Mouse (Mus musculus) right cerebral cortex, adult 2 months (tissue): ENCODE results near the gene Aldh3b1.
"Not testable (repeated sequence)": the region's sequence is repeated elsewhere in the genome, so short reads cannot be mapped to it uniquely, and the experiment has no call there.

ENCODE experiments used
- DNase-seq, 2 experiments: peaks; one replicate each; pipeline ENCODE4 v3.0.0; 2021 to 2022; ENCODE audit warnings: low spot score in 2 of 2

Aldh3b1 gene

DNA sequence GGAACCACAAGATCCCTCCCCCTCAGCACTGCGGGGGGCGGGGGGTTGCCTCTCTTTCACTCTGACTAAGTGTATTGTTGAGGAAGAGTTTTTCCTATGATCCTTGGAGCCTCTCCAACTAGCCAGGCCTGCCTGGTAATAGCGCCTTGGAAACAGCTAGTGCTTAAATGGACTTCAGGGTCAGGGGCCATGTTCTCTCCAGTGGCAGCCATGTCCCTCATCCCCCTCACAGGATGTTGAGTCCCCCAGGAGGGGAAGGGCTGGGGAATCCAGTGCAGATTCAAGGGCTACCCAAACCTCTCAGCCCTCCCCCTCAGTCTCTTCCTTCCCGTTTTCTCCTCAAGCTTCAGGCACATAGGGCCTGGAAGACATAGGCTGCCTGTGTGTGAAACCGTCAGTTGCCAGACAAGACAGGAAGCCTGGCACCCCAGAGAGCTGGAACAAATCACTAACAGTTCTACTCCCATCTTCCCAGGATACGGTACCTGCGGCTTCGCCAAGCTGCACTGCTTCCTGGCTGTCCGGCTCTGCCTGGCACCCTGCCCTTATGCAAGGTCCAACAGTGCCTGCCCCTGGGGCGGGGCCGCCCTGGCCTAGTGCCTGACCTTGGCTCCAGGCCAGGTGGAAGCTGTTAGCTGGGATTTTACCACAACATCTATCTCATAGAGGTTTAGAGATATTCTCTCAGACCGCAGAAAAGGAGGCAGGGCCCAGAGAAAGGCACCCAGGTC, at the start of gene Aldh3b1:
Aldh3b1 (minus strand) TSS at position 598 of the 731 bp plus-strand sequence.
- DNase-seq: peak in 1 of 2 experiments; percentile 56

DNA sequence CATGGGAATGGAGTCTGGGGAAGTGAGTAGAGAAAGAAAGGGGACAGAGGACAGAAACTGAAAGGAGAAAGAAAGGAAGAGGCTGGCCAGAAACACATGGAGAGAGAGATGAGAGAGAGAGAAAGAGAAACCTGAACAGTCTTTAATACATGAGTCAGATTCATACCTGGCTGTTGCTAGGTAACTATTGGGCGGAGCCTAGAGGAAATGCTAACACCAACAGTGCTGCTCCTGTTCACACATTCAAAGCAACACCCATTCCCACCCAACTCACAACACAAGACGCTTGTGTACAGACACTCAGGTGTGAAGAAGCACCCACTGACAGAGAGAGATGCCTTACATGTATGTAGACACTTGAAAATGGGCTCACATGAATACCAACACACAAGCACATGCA, 46.3 kb upstream of the Aldh3b1 start:
- DNase-seq: no peak

DNA sequence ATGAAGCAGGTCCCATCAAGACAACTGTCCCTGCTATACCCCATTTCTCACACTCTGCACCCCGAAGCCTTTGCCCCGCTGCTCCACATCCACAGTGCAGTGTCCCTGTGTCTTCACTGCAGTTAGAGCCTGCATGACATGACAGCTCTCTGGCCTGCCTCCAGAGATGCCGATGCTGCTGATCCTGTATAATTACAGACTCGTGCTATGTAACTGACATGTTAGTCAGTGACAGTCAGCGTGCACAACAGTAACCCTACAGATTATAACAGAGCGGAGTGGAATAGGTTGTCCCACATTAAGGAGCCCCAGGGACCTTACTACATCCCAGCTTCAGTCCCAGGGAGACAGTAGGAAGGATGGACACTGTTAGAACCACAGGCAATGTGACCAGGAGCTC, 45.0 kb upstream of the Aldh3b1 start:
- DNase-seq: not testable (repeated sequence)

DNA sequence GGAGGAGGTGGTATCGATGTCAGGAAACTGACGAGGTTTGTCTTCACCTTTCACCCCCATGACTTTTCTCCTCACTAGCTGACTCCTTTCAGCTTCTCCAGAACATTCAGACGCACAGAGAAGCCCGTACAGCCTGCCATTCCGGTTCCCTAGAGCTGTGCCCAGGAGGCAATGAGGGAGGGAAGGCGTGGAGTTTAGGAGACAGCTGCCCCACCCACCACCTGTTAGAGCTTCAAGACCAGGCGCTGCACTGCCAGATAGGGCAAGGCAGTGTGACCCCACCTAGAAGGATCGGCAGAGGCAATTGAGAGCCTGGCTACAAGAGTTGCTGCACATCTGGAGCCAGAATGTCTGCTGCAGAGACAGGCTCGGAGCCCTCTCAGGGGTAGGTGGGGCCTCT, 42.6 kb upstream of the Aldh3b1 start, which contains the start of gene Aldh3b2:
Aldh3b2 (plus strand) TSS at position 100 of the 400 bp plus-strand sequence.
- no peak for DNase-seq

DNA sequence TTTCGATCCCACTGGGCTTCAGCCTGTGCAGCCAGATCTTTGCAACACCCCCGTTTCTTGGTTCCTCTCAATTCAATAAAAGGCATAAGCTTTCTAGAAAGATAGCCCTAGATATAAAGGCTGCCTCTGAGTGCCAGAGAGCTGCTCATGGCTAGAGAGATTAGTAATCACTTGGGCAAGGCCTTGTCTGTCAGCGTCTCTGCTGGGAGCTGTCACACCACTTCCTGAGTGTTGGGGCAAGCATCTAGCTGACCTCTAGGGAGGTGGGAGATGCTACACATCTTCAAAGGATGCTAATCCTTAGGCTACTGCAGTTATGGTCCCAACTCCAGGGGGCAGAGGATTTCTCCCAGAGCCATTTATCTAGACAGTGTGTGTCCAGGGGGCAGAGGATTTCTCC, 37.6 kb upstream of the Aldh3b1 start:
- no peak for DNase-seq

DNA sequence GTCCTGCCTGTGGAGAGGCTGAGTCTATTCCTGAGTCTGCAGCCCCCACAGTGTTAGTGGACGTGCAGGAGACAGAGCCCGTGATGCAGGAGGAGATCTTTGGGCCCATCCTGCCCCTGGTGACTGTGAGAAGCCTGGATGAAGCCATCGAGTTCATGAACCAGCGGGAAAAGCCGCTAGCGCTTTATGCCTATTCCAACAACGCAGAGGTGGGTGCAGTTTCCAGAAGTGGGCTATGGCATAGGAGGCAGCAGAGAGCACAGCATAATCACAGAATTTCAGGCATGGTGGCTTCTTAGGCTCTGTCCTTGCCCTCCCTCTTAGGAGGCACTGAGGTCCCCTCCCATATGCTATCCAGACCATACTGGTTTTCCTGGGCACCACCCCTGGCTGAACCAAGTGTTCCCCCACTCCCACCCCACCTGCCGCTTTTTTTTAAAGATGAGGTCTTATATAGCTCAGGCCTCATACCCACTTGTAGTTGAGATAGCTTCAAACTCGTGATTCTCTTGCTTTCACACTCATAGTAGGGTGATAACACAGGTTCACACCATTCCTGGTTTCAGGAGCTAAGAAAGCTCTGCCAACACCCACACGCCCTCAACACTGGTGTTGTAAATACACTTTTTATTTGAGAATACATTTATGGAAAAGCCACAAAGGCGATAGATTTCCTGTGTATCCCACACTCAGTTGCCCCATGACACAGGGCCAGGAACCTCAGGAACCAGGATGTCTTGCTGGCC, 36.9 kb upstream of the Aldh3b1 start:
- no peak for DNase-seq

DNA sequence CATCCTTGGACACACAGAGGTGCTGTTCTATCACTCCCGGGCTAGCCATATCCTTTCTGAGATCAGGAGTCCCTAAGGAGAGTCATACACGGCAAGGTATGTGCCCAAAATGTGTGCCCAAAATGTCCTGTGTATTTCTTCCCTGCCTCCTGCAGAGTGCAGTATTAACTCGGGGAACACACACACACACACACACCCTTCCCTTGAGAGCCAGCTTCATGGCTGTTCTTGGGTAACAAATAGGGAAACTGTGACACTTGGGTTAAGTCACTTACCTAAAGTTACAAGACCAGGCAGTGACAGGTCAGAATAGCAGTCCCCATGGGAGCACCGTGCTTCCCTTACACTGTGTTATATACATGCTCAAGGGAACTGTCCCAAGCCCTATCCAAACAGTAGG, 34.4 kb upstream of the Aldh3b1 start:
- no peak for DNase-seq

DNA sequence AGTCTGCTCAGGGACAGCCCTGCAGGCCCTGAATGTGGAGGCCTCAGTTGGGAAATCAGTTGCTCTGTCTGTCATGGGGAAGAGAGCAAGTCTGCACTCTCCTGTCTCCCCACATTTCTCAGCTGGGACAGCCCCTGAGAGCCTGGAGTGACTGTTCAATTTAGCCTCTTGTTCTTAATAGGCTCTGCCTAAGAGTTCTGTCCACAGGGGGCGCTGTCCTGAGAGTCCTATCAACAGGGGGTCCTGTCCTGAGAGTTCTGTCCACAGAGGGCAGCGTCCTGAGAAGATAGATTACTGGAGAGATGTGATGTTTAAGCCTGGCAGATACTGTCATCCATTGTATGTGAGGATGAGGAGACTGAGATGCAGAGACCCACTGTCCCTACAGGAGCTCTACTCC, 32.9 kb upstream of the Aldh3b1 start:
- no peak for DNase-seq

DNA sequence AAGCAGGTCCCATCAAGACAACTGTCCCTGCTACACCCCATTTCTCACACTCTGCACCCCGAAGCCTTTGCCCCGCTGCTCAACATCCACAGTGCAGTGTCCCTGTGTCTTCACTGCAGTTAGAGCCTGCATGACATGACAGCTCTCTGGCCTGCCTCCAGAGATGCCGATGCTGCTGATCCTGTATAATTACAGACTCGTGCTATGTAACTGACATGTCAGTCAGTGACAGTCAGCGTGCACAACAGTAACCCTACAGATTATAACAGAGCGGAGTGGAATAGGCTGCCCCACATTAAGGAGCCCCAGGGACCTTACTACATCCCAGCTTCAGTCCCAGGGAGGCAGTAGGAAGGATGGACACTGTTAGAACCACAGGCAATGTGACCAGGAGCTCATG, 32.2 kb upstream of the Aldh3b1 start:
- DNase-seq: not testable (repeated sequence)

DNA sequence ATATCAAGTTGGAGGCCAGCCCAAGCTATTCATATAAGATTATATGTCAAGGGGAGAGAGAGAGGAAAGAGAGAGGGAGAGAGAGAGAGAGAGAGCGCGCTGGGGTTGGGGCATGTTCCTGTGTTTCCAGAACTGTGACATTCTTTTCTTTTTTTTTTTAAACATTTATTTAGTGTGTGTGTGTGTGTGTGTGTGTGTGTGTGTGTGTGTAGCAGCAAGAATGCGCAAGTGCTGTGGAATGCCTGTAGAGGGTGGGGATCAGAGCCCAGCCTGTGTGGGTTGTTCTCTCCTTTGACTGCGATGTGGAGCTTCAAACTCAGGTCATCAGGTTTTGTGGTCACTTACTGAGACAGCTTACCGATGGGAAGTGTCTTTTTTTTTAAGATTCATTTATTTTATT, 30.6 kb upstream of the Aldh3b1 start:
- DNase-seq: no peak

DNA sequence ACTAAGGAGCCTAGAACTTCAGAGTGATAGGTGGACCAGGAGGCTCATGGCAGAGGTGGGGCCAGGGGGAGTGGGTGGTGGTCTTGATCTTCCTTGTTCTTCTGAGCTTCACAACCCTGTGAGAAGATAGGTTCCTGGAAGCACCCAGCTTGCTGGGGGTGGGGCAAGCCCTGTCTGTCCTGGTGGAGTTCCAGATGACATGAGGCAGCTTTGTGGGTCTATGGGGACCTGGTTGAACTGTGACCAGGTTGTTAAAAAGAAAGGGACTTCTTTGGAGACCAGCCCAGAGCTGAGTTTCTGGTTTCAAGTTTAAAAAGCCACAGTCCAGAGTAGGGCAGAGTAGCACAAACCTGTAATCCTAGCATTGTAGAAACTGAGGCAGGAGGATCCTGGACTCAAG, 29.4 kb upstream of the Aldh3b1 start:
- DNase-seq: no peak

DNA sequence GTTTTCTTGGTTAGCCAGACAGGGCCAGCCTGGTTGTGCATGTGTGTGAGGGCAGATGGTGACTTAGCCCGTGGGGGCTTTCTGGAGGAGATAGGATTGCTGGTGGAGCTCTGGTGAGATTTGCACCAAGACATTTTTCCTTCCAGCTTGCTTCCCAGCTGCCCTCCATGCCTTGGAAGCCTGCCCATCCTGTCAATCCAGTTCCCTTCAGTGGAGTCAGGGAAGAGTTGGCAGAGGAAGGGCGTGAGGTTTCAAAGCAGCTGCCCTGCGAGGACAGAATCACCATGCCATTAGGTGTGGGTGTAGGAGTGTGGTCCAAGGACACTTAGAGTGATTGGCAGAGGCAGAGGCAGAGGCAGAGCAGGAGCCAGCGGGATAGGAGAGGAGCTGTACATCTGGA, 28.9 kb upstream of the Aldh3b1 start, which contains the start of gene Aldh3b3:
Aldh3b3 (plus strand) TSS at position 176 of the 400 bp plus-strand sequence.
- DNase-seq: no peak

DNA sequence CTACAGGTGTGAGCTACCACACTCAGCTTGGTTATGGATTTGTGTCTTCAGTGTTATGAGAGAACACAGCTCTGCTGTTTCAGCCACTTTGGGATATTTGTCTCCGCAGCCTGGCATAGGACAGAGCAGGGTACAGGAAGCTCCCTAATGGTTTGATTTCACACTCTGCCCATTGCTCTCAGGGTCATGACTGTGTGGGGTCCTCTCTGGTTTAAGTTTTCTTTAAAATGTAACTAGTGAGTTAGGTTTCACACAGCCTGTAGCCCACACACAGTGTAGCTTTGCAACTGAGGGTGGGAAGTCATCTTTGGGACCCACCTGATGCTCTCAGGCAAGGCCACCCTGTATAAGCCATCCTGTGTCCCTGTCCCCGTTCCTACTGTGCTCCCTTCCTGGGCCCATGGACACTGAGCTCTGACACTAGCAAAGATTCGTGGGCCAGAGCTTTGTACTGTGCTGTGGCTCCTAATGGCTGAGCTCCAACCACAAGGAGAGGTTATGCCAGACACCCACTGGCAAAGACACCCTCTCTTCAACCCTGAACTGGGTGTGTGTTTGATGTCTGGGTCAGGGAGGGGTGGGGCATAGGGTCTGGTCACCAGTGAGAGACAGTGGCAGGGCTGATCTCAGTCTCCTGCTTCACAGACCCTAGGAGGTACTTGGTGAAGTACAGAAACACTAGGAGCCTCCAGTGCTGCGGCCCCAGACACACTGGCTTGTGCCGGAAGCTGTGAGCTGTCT, 27.9 kb upstream of the Aldh3b1 start:
- not testable (repeated sequence) for DNase-seq

DNA sequence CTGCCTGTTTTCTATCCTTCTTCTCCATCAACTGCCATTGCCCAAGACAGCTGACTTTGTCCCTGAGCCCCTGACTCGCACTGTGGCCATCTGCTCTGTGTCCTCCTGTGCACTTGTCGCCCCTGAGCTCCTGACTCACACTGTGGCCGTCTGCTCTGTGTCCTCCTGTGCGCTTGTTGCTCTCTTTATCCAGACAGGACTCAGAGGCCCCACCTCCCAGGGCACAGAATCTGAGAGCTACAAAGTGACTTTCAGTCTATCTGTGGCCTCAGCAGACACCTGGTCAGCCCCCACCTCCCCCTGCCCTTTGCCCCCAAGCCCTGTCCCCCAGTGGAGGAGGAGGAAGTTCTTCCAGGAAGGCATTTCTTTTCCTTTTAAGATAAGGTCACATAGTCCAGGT, 26.2 kb upstream of the Aldh3b1 start:
- DNase-seq: no peak

DNA sequence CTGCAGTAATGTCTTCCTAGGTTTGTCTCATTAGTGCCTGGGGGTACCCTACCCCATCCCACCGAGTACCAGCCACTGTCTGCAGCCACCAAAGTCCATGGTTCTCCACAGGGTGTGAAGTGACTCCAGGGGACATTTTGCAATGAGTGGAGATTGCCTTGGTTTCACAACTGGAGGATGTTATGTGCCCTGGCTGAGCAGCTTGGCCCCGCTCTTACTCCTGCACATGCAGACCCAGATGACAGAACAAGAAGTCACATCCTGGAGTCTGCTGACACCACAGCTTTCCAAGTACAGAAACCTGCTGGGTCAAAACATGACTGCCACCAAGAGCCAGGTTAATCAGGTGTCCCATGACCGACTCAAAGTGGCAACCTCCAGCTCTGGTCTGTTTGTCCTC, 25.4 kb upstream of the Aldh3b1 start:
- DNase-seq: no peak

DNA sequence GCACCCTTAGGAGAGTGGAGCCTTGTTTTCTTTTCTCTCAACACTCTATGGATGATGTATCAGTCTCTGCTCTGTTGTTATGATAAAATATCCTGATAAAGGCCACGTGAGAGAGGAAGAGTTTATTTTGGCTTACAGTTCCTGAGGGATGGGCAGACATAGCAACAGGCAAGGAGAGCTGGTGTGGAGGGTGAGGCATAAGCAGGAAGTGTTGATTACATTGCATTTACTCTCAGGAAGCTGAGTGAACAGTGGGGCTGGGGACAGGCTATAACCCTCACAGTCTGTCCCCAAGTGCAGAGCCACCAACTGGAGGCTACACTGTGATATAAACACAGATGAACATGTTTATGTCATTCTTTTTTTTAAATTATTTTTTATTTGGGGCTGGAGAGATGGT, 22.5 kb upstream of the Aldh3b1 start:
- no peak for DNase-seq

DNA sequence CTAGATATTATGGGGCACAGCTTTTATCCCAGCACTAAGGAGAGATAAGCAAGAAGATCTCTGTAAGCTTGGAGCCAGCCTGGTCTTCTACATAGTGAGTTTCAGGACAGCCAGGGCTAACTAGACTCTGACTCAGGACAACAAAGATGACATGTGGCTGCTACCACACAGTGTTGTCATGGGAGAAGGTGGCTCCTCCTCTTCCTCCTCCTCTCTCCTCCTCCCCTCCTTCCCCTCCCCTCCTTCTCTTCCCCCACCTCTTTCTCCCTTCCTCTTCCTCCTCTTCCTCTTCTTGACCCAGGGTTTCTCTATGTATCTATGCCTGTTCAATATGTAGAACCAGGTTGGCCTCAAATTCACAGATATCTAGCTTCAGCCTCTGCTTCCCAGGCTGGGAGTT, 21.9 kb upstream of the Aldh3b1 start:
- DNase-seq: no peak

DNA sequence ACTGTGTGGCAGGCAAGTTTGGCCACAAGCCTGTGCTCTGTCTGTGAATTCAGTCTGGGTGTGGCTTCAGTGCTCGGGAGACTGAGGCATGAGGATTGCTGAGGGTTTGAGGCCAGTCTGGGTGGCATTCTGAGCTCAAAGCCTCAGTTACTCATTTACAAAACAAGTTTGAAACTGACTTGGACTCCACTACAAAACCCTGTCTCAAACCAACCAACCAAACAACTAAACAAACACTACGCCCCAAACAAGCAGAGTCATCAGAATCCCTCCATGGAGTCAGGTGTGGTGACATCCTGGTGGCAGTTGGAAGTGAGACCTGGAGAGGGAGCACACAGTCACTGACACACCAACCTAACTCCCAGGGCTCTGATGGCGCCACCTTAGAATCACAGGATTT, 20.7 kb upstream of the Aldh3b1 start:
- no peak for DNase-seq

DNA sequence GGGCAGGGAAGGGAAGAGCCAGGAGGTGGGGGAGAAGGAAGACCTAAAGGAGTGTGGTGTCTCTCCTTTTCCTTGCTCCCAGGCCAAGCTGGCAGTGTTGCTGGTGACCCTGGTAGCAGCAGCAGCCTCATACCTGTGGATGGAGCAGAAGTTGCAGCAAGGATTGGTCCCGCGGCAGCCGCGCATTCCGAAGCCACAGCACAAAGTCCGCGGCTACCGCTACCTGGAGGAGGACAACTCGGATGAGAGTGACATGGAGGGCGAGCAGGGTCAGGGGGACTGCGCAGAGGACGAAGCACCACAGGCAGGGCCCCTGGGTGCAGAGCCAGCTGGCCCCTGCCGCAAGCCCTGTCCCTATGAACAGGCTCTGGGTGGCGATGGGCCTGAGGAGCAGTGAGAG, 18.9 kb upstream of the Aldh3b1 start:
- no peak for DNase-seq

DNA sequence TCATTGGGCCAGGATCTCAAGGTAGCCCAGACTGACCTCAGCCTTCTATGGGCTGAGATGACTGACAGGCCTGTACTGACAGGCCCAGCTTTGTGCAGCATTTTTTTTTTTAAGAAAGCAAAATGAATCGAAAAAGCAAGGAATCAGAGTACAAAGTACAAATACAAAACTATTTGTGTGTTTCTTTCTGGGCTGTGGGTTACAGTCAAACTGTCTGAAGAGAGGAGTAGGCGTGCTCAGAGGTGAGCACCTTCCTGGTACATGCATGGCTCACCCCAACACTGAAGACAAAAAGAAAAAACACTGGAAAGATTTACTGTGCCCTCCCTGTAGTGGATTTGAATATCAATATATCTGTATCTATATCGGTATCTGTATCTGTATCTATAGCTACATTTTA, 18.2 kb upstream of the Aldh3b1 start:
- DNase-seq: no peak

DNA sequence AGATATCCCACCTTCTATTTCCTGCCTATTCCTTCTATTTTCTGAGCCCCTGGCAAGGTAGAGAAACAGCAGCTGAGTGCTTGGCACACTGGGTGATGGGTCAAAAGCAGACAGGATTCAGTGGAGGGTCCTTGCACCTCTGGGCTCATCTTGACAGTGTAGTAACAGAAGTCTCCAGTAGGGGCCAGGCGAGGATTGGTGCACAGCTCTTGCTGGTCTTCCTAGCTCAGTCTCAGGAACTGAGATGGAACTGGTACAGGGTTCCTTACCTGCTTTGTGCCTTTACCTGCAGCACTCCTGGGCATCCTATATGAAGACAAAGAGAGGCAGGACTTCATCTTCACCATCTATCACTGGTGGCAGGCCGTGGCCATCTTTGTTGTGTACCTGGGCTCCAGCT, 17.1 kb upstream of the Aldh3b1 start:
- peak; percentile 79 to 80 for DNase-seq

DNA sequence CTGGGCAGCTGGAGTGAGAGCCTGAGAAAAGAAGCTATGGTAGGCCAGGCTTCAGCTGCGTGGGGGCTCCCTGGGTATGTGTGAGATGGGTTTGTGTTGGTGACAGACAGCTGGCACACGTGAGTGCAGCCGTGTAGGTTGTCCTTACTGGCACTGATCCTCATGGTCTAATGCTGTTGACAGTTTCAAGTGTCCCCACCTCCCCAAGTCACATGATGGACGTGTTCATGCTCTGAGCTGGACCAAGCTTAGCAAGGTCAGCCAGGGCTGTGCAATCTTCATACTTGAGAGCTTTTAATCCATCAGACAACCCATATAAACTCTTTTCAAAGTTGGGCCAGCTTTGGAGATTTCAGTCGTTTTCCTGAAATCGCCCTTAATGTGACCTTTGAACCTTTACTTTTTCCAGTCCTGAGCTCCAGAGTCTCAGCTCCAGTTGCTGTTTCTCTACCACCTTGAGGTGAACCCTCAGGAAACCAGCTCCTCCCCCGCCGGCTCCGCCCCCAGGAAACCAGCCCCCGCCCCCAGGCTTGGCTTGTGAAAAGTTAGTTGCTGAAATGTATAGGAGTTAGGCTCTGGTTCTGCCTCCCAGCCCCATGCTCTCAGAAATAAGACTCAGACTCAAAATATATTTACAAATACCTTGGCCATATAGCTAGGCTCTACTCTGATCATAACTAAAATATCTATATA, 16.4 kb upstream of the Aldh3b1 start:
- DNase-seq: no peak
